Mouse (Mus musculus) embryonic facial prominence, embryonic 13.5 days (tissue): ENCODE data around the gene Ptprz1. TPM values are rescaled to one million over a fixed set of nuclear protein-coding genes. Genes with fewer than 3 reads are reported as not detected.
A peak's percentile ranks its signal among the peaks of the same experiment; 100 is the strongest.
"Not testable (repeated sequence)": the region's sequence is repeated elsewhere in the genome, so short reads cannot be mapped to it uniquely, and the experiment has no call there.

ENCODE experiments used
- ATAC-seq: fragments of 200-750 bp; cut with Nextera tagmentation; 2 replicates; pipeline ENCODE4 v1.8.0; 2017; ENCODE audit warnings: low read depth; ENCODE audit not compliant: insufficient number of reproducible peaks, insufficient read depth, low FRiP score, low TSS enrichment
- H3K27ac ChIP-seq: fragments of 300-500 bp; sonication (generic); 2 replicates; pipeline ENCODE4 v1.5.1; 2015; ENCODE audit warnings: moderate library complexity, mild to moderate bottlenecking, inconsistent platforms
- H3K27me3 ChIP-seq: fragments of 300-500 bp; sonication (generic); 2 replicates; pipeline ENCODE4 v1.6.1; 2015; ENCODE audit warnings: mild to moderate bottlenecking, inconsistent platforms
- H3K36me3 ChIP-seq: fragments of 300-500 bp; sonication (generic); 2 replicates; pipeline ENCODE4 v1.6.1; 2015; ENCODE audit warnings: mild to moderate bottlenecking, inconsistent platforms
- H3K4me1 ChIP-seq: fragments of 300-500 bp; sonication (generic); 2 replicates; pipeline ENCODE4 v1.6.1; 2015; ENCODE audit warnings: inconsistent platforms
- H3K4me2 ChIP-seq: fragments of 300-500 bp; sonication (generic); 2 replicates; pipeline ENCODE4 v1.6.1; 2015; ENCODE audit warnings: moderate library complexity, mild to moderate bottlenecking, inconsistent platforms
- H3K4me3 ChIP-seq: fragments of 300-500 bp; sonication (generic); 2 replicates; pipeline ENCODE4 v1.5.1; 2015; ENCODE audit warnings: mild to moderate bottlenecking, inconsistent platforms
- H3K9ac ChIP-seq: fragments of 300-500 bp; sonication (generic); 2 replicates; pipeline ENCODE4 v1.6.1; 2015; ENCODE audit warnings: mild to moderate bottlenecking, inconsistent platforms
- H3K9me3 ChIP-seq: fragments of 300-500 bp; sonication (generic); 2 replicates; pipeline ENCODE4 v1.6.1; 2016; ENCODE audit warnings: inconsistent platforms
- WGBS: fragments of 180-500 bp; shearing (Covaris S2); methylation state at CpG from one replicate; pipeline ENCODE4 v1.1.7; 2015; ENCODE audit warnings: mixed read lengths; 5-methylcytosine and 5-hydroxymethylcytosine counted together
- polyA plus RNA-seq: library from polyadenylated mRNA; unstranded; fragments of >200 nt; fragmentation: Nextera tagmentation; extraction: Ambion mirVana; gene quantifications from 2 replicates; pipeline ENCODE4 v1.2.1, GENCODE M21; 2015

Ptprz1 gene
- polyA plus RNA-seq, 1 experiment from 2014 or later = 19.5 TPM

DNA sequence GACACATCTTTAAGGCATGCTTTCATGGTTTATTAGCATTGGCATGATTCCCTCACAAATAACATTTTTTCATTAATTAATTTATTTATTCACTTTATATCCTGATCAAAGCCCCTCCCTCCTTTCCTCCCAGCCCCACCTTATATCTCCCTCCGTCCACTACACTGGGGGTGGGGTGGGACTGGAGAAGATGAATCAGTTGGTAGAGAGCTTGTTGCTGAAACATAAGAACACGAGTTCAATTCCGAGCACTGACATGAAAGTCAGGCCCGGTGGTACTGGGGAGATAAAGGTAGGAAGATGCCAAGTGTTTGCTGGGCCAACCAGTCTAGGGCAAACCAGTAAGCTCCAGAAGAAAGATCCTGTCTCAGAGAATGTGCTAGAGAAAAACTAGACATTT, 173.5 kb downstream of the Ptprz1 start:
- no peaks in the 10 kb centered on the region for H3K27me3 ChIP-seq
- no peak for ATAC-seq
- peaks cover 7% of the 10 kb centered on the region for H3K36me3 ChIP-seq
- 88% methylated on average over 4 of the region's 4 CpGs for WGBS
- no peak overlapping the region for H3K4me3 ChIP-seq
- no peaks in the 10 kb centered on the region for H3K9me3 ChIP-seq
- H3K27ac ChIP-seq = no peak overlapping the region
- H3K4me2 ChIP-seq = no peak overlapping the region
- no peak overlapping the region for H3K9ac ChIP-seq
- no peaks in the 10 kb centered on the region for H3K4me1 ChIP-seq

- 88% methylated on average over 5 of the region's 5 CpGs for WGBS
- no peak overlapping the region for H3K9ac ChIP-seq
- H3K4me2 ChIP-seq = no peak overlapping the region
- no peak overlapping the region for H3K27ac ChIP-seq
- 0 out of 2 replicates have a peak, but pooled peaks have one; percentile 26 for ATAC-seq
- H3K4me1 ChIP-seq = no peaks in the 10 kb centered on the region
- peaks cover 10% of the 10 kb centered on the region for H3K36me3 ChIP-seq
- H3K4me3 ChIP-seq = no peak overlapping the region
- no peaks in the 10 kb centered on the region for H3K27me3 ChIP-seq
- no peaks in the 10 kb centered on the region for H3K9me3 ChIP-seq
These were observed 180.4 kb downstream of the Ptprz1 start for GRCm38 (mm10) chr6:23055734-23056133.

DNA sequence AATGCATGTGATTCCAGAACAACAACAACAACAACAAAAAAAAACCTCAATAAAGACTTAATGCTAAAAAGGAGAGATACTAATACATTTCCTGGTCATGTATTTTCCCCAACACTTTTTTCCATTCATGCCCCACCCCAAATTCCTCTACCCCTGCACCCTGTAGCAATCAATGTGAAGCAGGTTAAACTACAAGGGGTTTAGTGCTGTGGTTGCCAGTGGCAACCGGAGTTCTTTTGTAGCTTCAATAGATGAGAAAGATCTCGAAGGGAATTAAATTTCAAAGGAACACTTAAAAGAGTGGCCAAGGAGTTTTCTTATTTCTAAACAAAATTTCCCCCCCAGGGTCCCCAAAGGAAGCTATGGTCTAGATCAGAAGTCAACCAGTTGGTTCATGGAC, 200.8 kb downstream of the Ptprz1 start:
- Histone ChIP-seq H3K27me3 (no peaks in the 10 kb centered on the region), H3K36me3 (no peaks in the 10 kb centered on the region), H3K9me3 (no peaks in the 10 kb centered on the region), H3K4me1 (peaks cover 4% of the 10 kb centered on the region; the same call in 1 of the 2 replicates), H3K27ac (no peak overlapping the region), H3K9ac (no peak overlapping the region), H3K4me3 (no peak overlapping the region), H3K4me2 (no peak overlapping the region)
- 61% methylated on average over 2 of the region's 2 CpGs for WGBS
- no peak for ATAC-seq

DNA sequence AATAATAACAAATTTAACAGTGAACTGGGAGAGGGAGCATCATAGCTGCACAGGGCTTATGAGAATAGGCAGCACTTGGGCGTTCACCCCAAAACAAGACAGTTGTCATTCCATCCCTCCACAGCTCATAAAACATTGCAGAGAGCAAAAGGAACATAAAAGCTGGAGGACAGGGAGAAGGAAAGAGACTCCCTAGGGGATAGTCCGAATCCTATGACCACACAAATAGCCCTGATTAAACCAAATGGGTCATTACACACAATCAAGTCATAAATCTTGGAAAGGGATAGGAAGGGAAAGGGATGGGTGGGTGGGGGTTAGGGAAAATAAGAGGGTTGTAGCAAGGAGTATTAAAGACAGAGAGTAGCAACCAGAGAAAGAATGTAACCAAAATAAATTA, 203.0 kb downstream of the Ptprz1 start:
- ATAC-seq = no peak
- Histone ChIP-seq H3K4me1 (peaks cover 4% of the 10 kb centered on the region; the same call in 1 of the 2 replicates), H3K4me2 (no peak overlapping the region), H3K4me3 (no peak overlapping the region), H3K9ac (no peak overlapping the region), H3K27ac (no peak overlapping the region), H3K36me3 (no peaks in the 10 kb centered on the region), H3K27me3 (no peaks in the 10 kb centered on the region), H3K9me3 (no peaks in the 10 kb centered on the region)
- WGBS = 83% methylated on average over 2 of the region's 2 CpGs

DNA sequence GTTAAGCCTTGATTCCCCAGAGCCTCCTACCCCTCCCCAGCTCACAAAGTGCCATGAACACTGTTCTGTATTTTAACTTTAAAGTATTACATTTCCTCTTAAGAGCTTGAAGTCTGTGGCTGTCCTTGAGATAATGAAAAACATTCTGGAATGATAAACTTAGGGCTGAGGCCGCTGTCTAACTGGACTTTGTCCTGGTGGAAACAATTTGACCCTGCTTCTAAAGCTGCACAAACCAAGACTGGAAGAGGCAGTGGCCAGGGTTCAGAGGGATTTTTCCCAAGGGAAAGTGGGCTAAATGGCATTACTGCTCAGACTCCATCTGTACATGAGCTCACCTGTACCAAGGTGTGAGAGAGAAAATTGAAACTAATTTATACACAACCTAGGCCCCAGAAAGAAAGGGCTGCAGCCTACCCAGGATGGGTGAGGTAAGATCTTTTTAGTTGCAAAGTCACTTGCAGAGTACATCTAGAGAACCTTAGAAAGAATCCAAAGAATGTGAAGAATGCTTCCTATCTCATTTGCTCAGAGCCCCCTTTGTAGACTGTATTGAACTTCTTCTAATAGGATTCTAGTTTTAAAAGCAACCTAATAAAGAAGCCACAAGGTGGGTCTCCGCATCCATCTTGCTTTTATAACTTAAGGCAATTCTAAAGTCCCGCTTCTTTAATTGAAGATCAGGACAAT, 204.8 kb downstream of the Ptprz1 start:
- H3K36me3 ChIP-seq = no peaks in the 10 kb centered on the region
- H3K9me3 ChIP-seq = no peaks in the 10 kb centered on the region
- H3K4me3 ChIP-seq = no peak overlapping the region
- H3K4me1 ChIP-seq = peaks cover 4% of the 10 kb centered on the region; the same call in 1 of the 2 replicates
- ATAC-seq = no peak
- WGBS = 40% methylated on average over 3 of the region's 3 CpGs
- no peak overlapping the region for H3K27ac ChIP-seq
- H3K9ac ChIP-seq = no peak overlapping the region
- no peaks in the 10 kb centered on the region for H3K27me3 ChIP-seq
- H3K4me2 ChIP-seq = no peak overlapping the region

- H3K27me3 ChIP-seq = no peaks in the 10 kb centered on the region
- no peaks in the 10 kb centered on the region for H3K9me3 ChIP-seq
- H3K4me3 ChIP-seq = no peak overlapping the region
- no peak for ATAC-seq
- no peak overlapping the region for H3K27ac ChIP-seq
- no peak overlapping the region for H3K4me2 ChIP-seq
- H3K36me3 ChIP-seq = no peaks in the 10 kb centered on the region
- 91% methylated on average over 5 of the region's 5 CpGs for WGBS
- H3K9ac ChIP-seq = no peak overlapping the region
- peaks cover 4% of the 10 kb centered on the region; the same call in 1 of the 2 replicates for H3K4me1 ChIP-seq
These were observed 209.5 kb downstream of the Ptprz1 start for GRCm38 (mm10) chr6:23084587-23085421.

DNA sequence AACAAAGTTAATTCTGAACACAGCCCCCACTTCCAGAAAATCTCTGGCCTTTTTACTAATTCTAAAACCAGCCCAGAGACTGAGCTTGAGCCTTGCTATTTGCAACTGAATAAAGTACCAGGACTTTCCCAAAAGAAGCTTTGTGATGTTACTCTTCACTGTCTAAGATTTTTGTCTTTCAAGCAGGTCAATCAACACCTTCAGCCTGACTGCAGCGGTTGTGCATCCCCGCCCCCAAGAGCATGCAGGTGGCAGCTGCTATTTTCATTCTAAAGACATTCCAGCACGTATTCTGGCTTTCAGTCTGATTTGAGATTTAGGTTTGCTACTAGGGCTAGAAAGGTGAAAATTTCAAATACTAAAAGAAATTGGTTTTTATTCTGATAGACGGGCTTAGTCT, 214.0 kb downstream of the Ptprz1 start:
- WGBS = 78% methylated on average over 4 of the region's 4 CpGs
- H3K36me3 ChIP-seq, H3K9me3 ChIP-seq, ATAC-seq, H3K27ac ChIP-seq, H3K9ac ChIP-seq, H3K4me1 ChIP-seq, H3K27me3 ChIP-seq, H3K4me2 ChIP-seq, H3K4me3 ChIP-seq: not testable (repeated sequence)

DNA sequence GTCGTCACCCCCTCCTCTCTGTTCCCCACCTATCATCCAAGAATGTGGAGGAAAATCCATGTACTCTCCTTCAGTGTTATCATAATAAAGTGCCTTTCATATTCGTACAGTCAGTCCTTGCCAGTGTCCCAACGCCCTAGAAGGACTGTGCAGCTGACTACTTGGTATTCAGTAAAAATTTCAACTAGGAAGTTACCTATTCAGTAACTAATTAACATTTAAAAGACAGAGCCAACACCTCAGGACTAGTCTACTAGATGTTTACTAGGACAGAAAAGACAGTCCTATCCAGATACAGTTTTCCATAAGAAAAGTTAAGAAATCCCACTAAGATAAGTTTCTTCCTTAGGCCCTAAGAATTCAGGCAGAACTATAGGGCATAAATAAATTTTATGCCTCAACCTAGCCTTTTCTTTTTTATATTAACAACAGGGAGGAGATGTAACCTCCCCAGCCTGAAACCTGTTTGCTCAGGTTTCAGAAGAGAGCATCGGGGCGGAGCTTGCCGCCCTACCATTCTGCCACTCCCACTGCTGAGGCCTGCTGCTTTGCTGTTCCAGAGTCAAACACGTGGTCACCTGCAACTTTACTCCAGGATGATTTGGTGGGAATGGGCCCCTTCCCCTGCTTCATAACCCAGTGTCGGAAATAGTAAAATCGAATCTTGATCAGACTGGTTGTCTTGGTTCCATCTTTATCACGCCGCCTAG, 215.2 kb downstream of the Ptprz1 start:
- H3K4me1 ChIP-seq, H3K4me3 ChIP-seq, H3K4me2 ChIP-seq, ATAC-seq, H3K36me3 ChIP-seq, H3K27ac ChIP-seq, H3K9me3 ChIP-seq, H3K9ac ChIP-seq, H3K27me3 ChIP-seq: not testable (repeated sequence)
- WGBS = 90% methylated on average over 11 of the region's 11 CpGs
